Mouse (Mus musculus) inflammation-experienced regulatory T-cells (primary cell): Measurements from ENCODE around the gene Nudt17. TPM values are rescaled to one million over a fixed set of nuclear protein-coding genes. Genes with fewer than 3 reads are reported as not detected.

Source experiments
- polyA plus RNA-seq, 2 experiments: library from polyadenylated mRNA; unstranded; fragments of 100-300 nt; shearing (Covaris generic); gene quantifications; one replicate each; pipeline ENCODE4 v1.2.1; 2017

Gene Nudt17
- under 1 TPM; 0.75 to 0.86 TPM for polyA plus RNA-seq

GRCm38 (mm10) chr3:96707903-96708683 lies at the start of gene Nudt17:
Gene Nudt17 (minus strand): TSS chr3:96708562.

GRCm38 (mm10) chr3:96727343-96727827 lies 19.0 kb upstream of the Nudt17 start, which contains the start of the genes Polr3c and Rnf115:
Gene Polr3c (minus strand): TSS chr3:96727628.
Gene Rnf115 (plus strand): TSS chr3:96727664.

GRCm38 (mm10) chr3:96696198-96696765 lies 12.1 kb downstream of the Nudt17 start, which contains the start of gene Pias3:
Gene Pias3 (plus strand): TSS chr3:96696384.

GRCm38 (mm10) chr3:96669727-96670468 lies 38.5 kb downstream of the Nudt17 start, which contains the start of gene Ankrd35:
Gene Ankrd35 (plus strand): TSS chr3:96670131.

Other genes starting within 250 kb of the Nudt17 start
- under 1 TPM; 0.30 to 0.73 TPM for gene Hfe2, start 183.4 kb downstream of the Nudt17 start, polyA plus RNA-seq
- gene Txnip, start 150.6 kb downstream of the Nudt17 start, polyA plus RNA-seq = 100 to 1,000 TPM; 658 to 845 TPM
- under 1 TPM in 1 of 2 experiments, not detected in 1; 0.82 TPM for gene Gm16253, start 131.6 kb downstream of the Nudt17 start, polyA plus RNA-seq
- 10 to 100 TPM; 15.7 to 29.1 TPM for gene Polr3gl, start 114.4 kb downstream of the Nudt17 start, polyA plus RNA-seq
- under 1 TPM in 1 of 2 experiments, not detected in 1; 0.16 TPM for gene Ankrd34a, start 111.9 kb downstream of the Nudt17 start, polyA plus RNA-seq
- gene Lix1l, start 107.4 kb downstream of the Nudt17 start, polyA plus RNA-seq = under 1 TPM; 0.24 to 0.44 TPM
- 100 to 1,000 TPM; 131 to 148 TPM for gene Rbm8a, start 78.6 kb downstream of the Nudt17 start, polyA plus RNA-seq
- 10 to 100 TPM; 47.2 to 47.4 TPM for gene Pex11b, start 73.2 kb downstream of the Nudt17 start, polyA plus RNA-seq
- under 1 TPM; 0.06 to 0.69 TPM for gene Gm42957, start 73.1 kb downstream of the Nudt17 start, polyA plus RNA-seq
- gene Itga10, start 63.0 kb downstream of the Nudt17 start, polyA plus RNA-seq = under 1 TPM; 0.20 to 0.42 TPM
- gene Ankrd35, start 38.4 kb downstream of the Nudt17 start, polyA plus RNA-seq = 1 to 10 TPM in 1 of 2 experiments, under 1 TPM in 1; 0.06 to 1.1 TPM
- gene Pias3, start 12.2 kb downstream of the Nudt17 start, polyA plus RNA-seq = 10 to 100 TPM; 20.4 to 28.3 TPM
- 10 to 100 TPM; 66.7 to 79.7 TPM for gene Polr3c, start 19.1 kb upstream of the Nudt17 start, polyA plus RNA-seq
- 100 to 1,000 TPM; 112 to 130 TPM for gene Rnf115, start 19.1 kb upstream of the Nudt17 start, polyA plus RNA-seq
- under 1 TPM; 0.24 to 0.43 TPM for gene Pdzk1, start 120.7 kb upstream of the Nudt17 start, polyA plus RNA-seq
- 10 to 100 TPM; 15.8 to 21.4 TPM for gene Cd160, start 120.8 kb upstream of the Nudt17 start, polyA plus RNA-seq
- gene Gja5, start 196.1 kb upstream of the Nudt17 start, polyA plus RNA-seq = under 1 TPM; 0.14 to 0.33 TPM
- 10 to 100 TPM; 25.3 to 33.1 TPM for gene Gpr89, start 196.8 kb upstream of the Nudt17 start, polyA plus RNA-seq
- under 1 TPM in 1 of 2 experiments, not detected in 1; 0.02 TPM for gene Gja8, start 217.5 kb upstream of the Nudt17 start, polyA plus RNA-seq